In genomic region chr8:120995424-120995823, GRCm38 (mm10) we compare ENCODE assay signal across 18 mouse cellular contexts.
"Had no signal": no experiment of that assay in that cellular context is flagged by ENCODE, and none has a peak within 500 bp of the region (broad histone marks: within the 10 kb centered on the region; RNA-seq: fewer than 3 reads in every experiment).

No protein-coding gene starts in this region.

- H3K27me3 ChIP-seq: liver, embryonic 15.5 days; midbrain, embryonic 12.5 days had no signal

- H3K27ac ChIP-seq: kidney, postnatal 0 days; left cerebral cortex, adult 2 months; limb, embryonic 15.5 days; liver, embryonic 15.5 days; lung, embryonic 15.5 days; midbrain, embryonic 12.5 days; stomach, postnatal 0 days had no signal

- H3K4me1 ChIP-seq: liver, embryonic 15.5 days; megakaryocyte, embryonic 14.5 days; midbrain, embryonic 12.5 days had no signal

- H3K4me3 ChIP-seq: left cerebral cortex, adult 2 months; limb, embryonic 15.5 days; liver, embryonic 15.5 days; lung, embryonic 15.5 days; megakaryocyte, embryonic 14.5 days; midbrain, embryonic 12.5 days had no signal

- H3K9me3 ChIP-seq: limb, embryonic 15.5 days; liver, embryonic 15.5 days; lung, embryonic 15.5 days; megakaryocyte, embryonic 14.5 days; midbrain, embryonic 12.5 days had no signal

- H3K36me3 ChIP-seq: limb, embryonic 15.5 days; liver, embryonic 15.5 days; lung, embryonic 15.5 days; midbrain, embryonic 12.5 days had no signal

- DNase-seq: kidney, adult 2 months; kidney, postnatal 25 days; layer of hippocampus, postnatal 36 days; left cerebral cortex, postnatal 4 days; lung, adult 18-20 months; lung, postnatal 10 days; lung, postnatal 36 days; thymus, adult 2 months; thymus, postnatal 25 days had no signal

- H3K4me2 ChIP-seq: limb, embryonic 15.5 days; liver, embryonic 11.5 days; liver, embryonic 15.5 days; lung, embryonic 15.5 days; midbrain, embryonic 12.5 days had no signal

- H3K9ac ChIP-seq: limb, embryonic 15.5 days; liver, embryonic 15.5 days; lung, embryonic 15.5 days; midbrain, embryonic 12.5 days had no signal
